Mouse (Mus musculus): ENCODE results near the gene Kpna1. TPM values are rescaled to one million over a fixed set of nuclear protein-coding genes. Genes with fewer than 3 reads are reported as not detected.
"Not testable (repeated sequence)": the region's sequence is repeated elsewhere in the genome, so short reads cannot be mapped to it uniquely, and the experiment has no call there.

Gene Kpna1
- total and polyA plus RNA-seq, 3 experiments: 24.5 to 34.9 TPM; not detected in 1

- Histone ChIP-seq H3K9me3 (replicated peaks; ENCODE audit: insufficient read depth, low read length) (no peaks in the 10 kb centered on the region), H3K79me2 (ENCODE audit: control insufficient read depth, insufficient read depth, low read length, poor library complexity) (no peaks in the 10 kb centered on the region; the same call in none of the 2 replicates), H3K27me3 (ENCODE audit: control insufficient read depth in 1 of 2, insufficient read depth in 2 of 2, low read length in 2 of 2) (no peaks in the 10 kb centered on the region), H3K27ac (ENCODE audit: control insufficient read depth, low read depth, low read length) (no peak overlapping the region), H3K4me1 (ENCODE audit: control insufficient read depth in 1 of 2, insufficient read depth in 2 of 2, low read length in 2 of 2) (no peaks in the 10 kb centered on the region), H3K36me3 (ENCODE audit: control insufficient read depth in 1 of 2, insufficient read depth in 2 of 2, low read length in 2 of 2) (peaks cover 0 to 31% of the 10 kb centered on the region in 2 experiments; a peak in 2 of 4 replicates), H3K9ac (ENCODE audit: control insufficient read depth, low read depth, low read length, poor library complexity, severe bottlenecking) (no peak overlapping the region), H3K4me3 (ENCODE audit: control insufficient read depth in 1 of 2, insufficient read depth in 1 of 2, low read depth in 2 of 2, low read length in 2 of 2) (no peak overlapping the region)
- no peak for DNase-seq (ENCODE audit: low read depth, low spot score)
- TF ChIP-seq KAT2A (conservative IDR thresholded peaks at IDR 0.05; ENCODE audit: low read depth, low read length): no peak
Observed at GRCm38 (mm10) chr16:36008396-36008795, 29.8 kb downstream of the Kpna1 start.

- Histone ChIP-seq H3K79me2 (ENCODE audit: control insufficient read depth, insufficient read depth, low read length, poor library complexity) (no peaks in the 10 kb centered on the region; the same call in 1 of the 2 replicates), H3K9me3 (replicated peaks; ENCODE audit: insufficient read depth, low read length) (no peaks in the 10 kb centered on the region), H3K4me1 (ENCODE audit: control insufficient read depth in 1 of 2, insufficient read depth in 2 of 2, low read length in 2 of 2) (no peaks in the 10 kb centered on the region), H3K9ac (ENCODE audit: control insufficient read depth, low read depth, low read length, poor library complexity, severe bottlenecking) (no peak overlapping the region), H3K36me3 (ENCODE audit: control insufficient read depth in 1 of 2, insufficient read depth in 2 of 2, low read length in 2 of 2) (peaks cover 0 to 40% of the 10 kb centered on the region in 2 experiments; a peak in 2 of 4 replicates), H3K27ac (ENCODE audit: control insufficient read depth, low read depth, low read length) (no peak overlapping the region), H3K4me3 (ENCODE audit: control insufficient read depth in 1 of 2, insufficient read depth in 1 of 2, low read depth in 2 of 2, low read length in 2 of 2) (no peak overlapping the region), H3K27me3 (ENCODE audit: control insufficient read depth in 1 of 2, insufficient read depth in 2 of 2, low read length in 2 of 2) (no peaks in the 10 kb centered on the region)
- TF ChIP-seq RAD21 (IDR thresholded peaks at IDR 0.05; ENCODE audit: low read depth, low read length) (no peak), CHD1 (IDR thresholded peaks at IDR 0.05; ENCODE audit: low read depth, low read length) (no peak), GABPA (IDR thresholded peaks at IDR 0.05; ENCODE audit: low read depth, low read length) (no peak), UBTF (IDR thresholded peaks at IDR 0.05; ENCODE audit: borderline replicate concordance, insufficient read depth, low read depth, low read length) (no peak), NELFE (IDR thresholded peaks at IDR 0.05; ENCODE audit: low read depth, low read length) (no peak), USF1 (IDR thresholded peaks at IDR 0.05; ENCODE audit: low read depth, low read length) (no peak)
- DNase-seq (ENCODE audit: low read depth, low spot score): no peak
Observed at GRCm38 (mm10) chr16:36016335-36016734, 37.8 kb downstream of the Kpna1 start.

- not testable (repeated sequence) for H3K79me2 ChIP-seq (ENCODE audit: control insufficient read depth, insufficient read depth, low read length, poor library complexity); DNase-seq (ENCODE audit: low read depth, low spot score); H3K9ac ChIP-seq (ENCODE audit: control insufficient read depth, low read depth, low read length, poor library complexity, severe bottlenecking); H3K27me3 ChIP-seq (ENCODE audit: control insufficient read depth in 1 of 2, insufficient read depth in 2 of 2, low read length in 2 of 2); H3K4me3 ChIP-seq (ENCODE audit: control insufficient read depth in 1 of 2, insufficient read depth in 1 of 2, low read depth in 2 of 2, low read length in 2 of 2); H3K9me3 ChIP-seq (replicated peaks; ENCODE audit: insufficient read depth, low read length); H3K27ac ChIP-seq (ENCODE audit: control insufficient read depth, low read depth, low read length); H3K4me1 ChIP-seq (ENCODE audit: control insufficient read depth in 1 of 2, insufficient read depth in 2 of 2, low read length in 2 of 2)
- peaks cover 0 to 53% of the 10 kb centered on the region in 2 experiments; a peak in 2 of 4 replicates for H3K36me3 ChIP-seq (ENCODE audit: control insufficient read depth in 1 of 2, insufficient read depth in 2 of 2, low read length in 2 of 2)
Observed at GRCm38 (mm10) chr16:36028120-36028519, 49.6 kb downstream of the Kpna1 start.
